Mouse (Mus musculus) myocyte (in vitro differentiated cells): ENCODE measurements around the gene Col6a6. TPM values are rescaled to one million over a fixed set of nuclear protein-coding genes. Genes with fewer than 3 reads are reported as not detected.
"Not testable (repeated sequence)": the region's sequence is repeated elsewhere in the genome, so short reads cannot be mapped to it uniquely, and the experiment has no call there.

Source experiments
- H3K27me3 ChIP-seq: one replicate; pipeline ENCODE4 v1.6.1; 2011; ENCODE audit not compliant: control insufficient read depth, insufficient read depth, insufficient read length
- H3K36me3 ChIP-seq: one replicate; pipeline ENCODE4 v1.6.1; 2011; ENCODE audit not compliant: control insufficient read depth, insufficient read depth
- H3K4me2 ChIP-seq: one replicate; pipeline ENCODE4 v1.6.1; 2011; ENCODE audit warnings: low read depth, control low read depth
- H3K4me3 ChIP-seq: one replicate; pipeline ENCODE4 v1.5.1; 2011; ENCODE audit warnings: mild to moderate bottlenecking, control low read depth, moderate library complexity
- H3K79me2 ChIP-seq: one replicate; pipeline ENCODE4 v1.6.1; 2011; ENCODE audit not compliant: control insufficient read depth, insufficient read depth
- H3ac ChIP-seq: one replicate; pipeline ENCODE4 v1.6.1; 2011; ENCODE audit not compliant: control insufficient read depth, insufficient read length
- CEBPB ChIP-seq: IDR thresholded peaks from 2 replicates; pipeline ENCODE4 v1.6.1; 2011; ENCODE audit warnings: mild to moderate bottlenecking, moderate library complexity; ENCODE audit not compliant: poor library complexity, insufficient read depth, severe bottlenecking
- POLR2A ChIP-seq: IDR thresholded peaks from one replicate; pipeline ENCODE4 v1.6.1; 2011; ENCODE audit warnings: low read depth, mild to moderate bottlenecking, control low read depth, moderate library complexity; ENCODE audit not compliant: insufficient read length
- POLR2AphosphoS2 ChIP-seq: IDR thresholded peaks from one replicate; pipeline ENCODE4 v1.6.1; 2011; ENCODE audit warnings: low read depth, control low read depth; ENCODE audit not compliant: insufficient read length
- polyA plus RNA-seq: library from polyadenylated mRNA; unstranded; fragments of >200 nt; fragmentation: generic; extraction: Trizol; gene quantifications from one replicate; pipeline ENCODE4 v1.2.1, GENCODE M21; 2012; ENCODE audit warnings: missing spikeins

Gene Col6a6
- polyA plus RNA-seq, 1 experiment, result 0.01 TPM

DNA sequence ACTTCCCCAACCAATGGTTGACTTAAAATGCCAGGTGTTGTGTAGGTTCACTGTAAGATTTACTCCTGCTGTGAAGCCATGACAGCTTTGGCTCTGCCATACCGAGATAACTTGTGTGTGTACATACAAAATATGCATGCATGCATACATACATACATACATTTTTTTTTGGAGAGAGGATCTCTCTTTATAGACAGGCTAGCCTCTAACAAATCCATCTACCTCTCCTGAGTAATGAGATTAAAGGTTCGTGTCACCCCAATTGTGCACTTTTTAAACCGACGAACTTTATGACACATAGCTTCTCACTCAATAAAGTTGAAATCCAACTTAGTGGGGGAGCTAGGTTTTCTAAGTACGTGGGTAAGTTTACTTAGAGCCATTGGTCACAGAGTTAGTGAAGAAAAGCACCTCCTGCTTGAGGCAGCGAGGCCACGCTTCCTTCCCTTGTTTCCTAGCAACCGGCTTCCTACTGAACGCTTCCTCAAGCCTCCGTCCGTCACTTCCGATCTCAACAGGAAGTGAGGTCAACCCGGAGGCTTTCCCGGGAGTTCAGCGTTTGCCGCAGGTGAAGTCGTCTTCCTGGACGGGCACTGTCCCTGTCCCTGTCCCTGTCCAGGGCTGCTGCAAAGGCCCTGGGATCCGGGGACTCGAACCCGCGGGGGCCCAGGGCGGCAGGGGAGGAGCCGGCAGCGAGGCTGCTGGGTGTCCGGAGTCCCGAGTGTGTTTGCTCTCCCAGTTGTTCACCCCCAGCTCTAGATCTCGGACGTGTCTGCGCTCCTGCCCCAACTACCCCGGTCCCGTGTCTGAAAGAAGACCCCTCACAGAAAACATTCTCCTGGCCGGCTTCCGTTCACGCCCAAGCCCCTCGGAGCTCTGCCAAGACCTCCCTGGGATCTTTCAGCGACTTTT lies 185.2 kb downstream of the Col6a6 start, which contains the start of gene Pik3r4:
TSS of gene Pik3r4 (plus strand) at position 519 of the 912 bp plus-strand sequence.
- peak; percentile 78 for TF ChIP-seq POLR2A
- peak; percentile 68 for TF ChIP-seq POLR2AphosphoS2
- TF ChIP-seq CEBPB, result no peak
- Histone ChIP-seq H3K27me3 (no peaks in the 10 kb centered on the region), H3K79me2 (peaks cover 3% of the 10 kb centered on the region), H3K4me2 (peak within 1 kb of the TSS; percentile 87), H3ac (peak within 1 kb of the TSS; percentile 80), H3K36me3 (no peaks in the 10 kb centered on the region), H3K4me3 (peak within 1 kb of the TSS; percentile 45)

DNA sequence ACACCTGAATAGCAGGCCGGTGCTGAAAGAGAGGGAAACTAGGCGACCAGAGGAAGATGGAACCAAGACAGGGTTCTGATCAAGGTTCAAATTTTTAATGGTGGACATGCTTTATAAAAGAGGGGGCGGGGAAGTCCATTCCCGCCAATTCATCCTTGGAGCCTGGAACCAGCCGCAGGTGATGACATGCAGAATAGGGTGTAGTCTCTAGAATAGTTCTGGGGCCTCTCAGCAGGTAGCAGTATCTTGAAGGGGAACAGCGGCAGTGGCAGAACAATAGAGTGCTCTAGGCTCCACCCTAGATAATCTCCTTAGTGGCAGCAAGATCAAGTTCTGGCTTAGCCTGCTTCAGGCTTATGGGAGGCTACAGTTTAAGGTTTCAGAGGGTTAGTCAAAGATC lies 186.6 kb downstream of the Col6a6 start:
- H3K27me3 ChIP-seq, H3ac ChIP-seq, H3K79me2 ChIP-seq, H3K4me3 ChIP-seq, H3K36me3 ChIP-seq: not testable (repeated sequence)
- H3K4me2 ChIP-seq, result peak overlapping the region; percentile 13

Other genes starting within 250 kb of the Col6a6 start
- gene Pik3r4, start 185.2 kb downstream of the Col6a6 start, polyA plus RNA-seq, result 10.9 TPM
- not detected for gene Col6a5, start 132.5 kb upstream of the Col6a6 start, polyA plus RNA-seq